ENCODE assay signal across 9 mouse cellular contexts in the genomic region with DNA sequence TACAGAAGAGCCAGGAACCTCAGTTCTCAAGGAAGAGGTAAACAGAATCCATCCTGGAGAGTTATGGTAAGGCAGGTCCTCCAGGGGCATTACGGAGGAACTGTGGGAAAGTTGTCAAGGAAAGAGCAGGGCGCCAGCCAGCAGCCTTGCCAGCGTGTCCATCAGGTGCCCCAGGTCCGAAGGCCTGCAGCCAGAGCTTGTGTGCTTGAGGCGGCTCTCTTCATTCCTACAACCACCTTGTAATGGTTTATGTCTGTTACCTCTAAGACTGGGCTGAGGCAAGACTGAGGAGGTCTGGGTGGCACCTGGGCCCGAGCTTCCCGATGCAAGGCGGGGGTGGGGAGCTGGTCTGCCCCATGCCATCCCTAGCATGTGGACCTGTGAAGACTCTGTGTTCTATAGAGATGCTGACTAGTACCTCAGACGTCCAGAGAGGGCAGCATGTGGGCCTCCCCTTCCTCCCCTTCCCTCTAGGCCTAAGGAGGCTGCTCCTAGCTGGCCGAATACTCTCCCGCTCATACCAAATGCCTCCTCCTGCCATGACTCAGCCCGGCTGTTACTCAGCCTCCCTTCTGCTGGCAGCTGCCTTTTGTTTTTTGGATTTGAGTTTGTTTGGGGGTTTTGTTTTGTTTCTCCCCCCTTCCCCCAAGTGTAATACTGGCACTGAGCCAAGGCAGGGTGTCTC. TPM values are rescaled to one million over a fixed set of nuclear protein-coding genes. Genes with fewer than 3 reads are reported as not detected.
DNase-seq lines count a peak whose midpoint lies in the region; ATAC-seq lines count a peak whose summit lies in the region.
"Had no signal": no experiment of that assay in that cellular context is flagged by ENCODE, and none has a peak within 500 bp of the region (broad histone marks: within the 10 kb centered on the region; RNA-seq: fewer than 3 reads in every experiment).

No protein-coding gene starts in this region.

- WGBS in kidney, embryonic 14.5 days = 69% methylated on average over 12 of the region's 12 CpGs
- 60% methylated on average over 12 of the region's 12 CpGs for WGBS in forebrain, embryonic 15.5 days

- no peaks in the 10 kb centered on the region for H3K36me3 ChIP-seq in kidney, embryonic 14.5 days (ENCODE audit: control insufficient read depth, insufficient read depth, low read length)
- no peaks in the 10 kb centered on the region for H3K36me3 ChIP-seq in forebrain, embryonic 15.5 days
- H3K36me3 ChIP-seq: lung, embryonic 15.5 days had no signal

- no peak for DNase-seq in kidney, postnatal 10 days
- peak; percentile 72 for DNase-seq in 3134 (ENCODE audit: extremely low read depth, insufficient read length, low spot score)
- DNase-seq in adrenal gland, adult 2 months = peak; percentile 62
- DNase-seq in thymus, adult 18-20 months = no peak
- DNase-seq in kidney, adult 18-20 months = no peak
- no peak for DNase-seq in thymus, postnatal 0 days (ENCODE audit: low spot score)

- H3K27me3 ChIP-seq in kidney, embryonic 14.5 days (ENCODE audit: control insufficient read depth, insufficient read depth, low read length) = peaks cover 4% of the 10 kb centered on the region; the same call in 1 of the 2 replicates
- H3K27me3 ChIP-seq in forebrain, embryonic 15.5 days = no peaks in the 10 kb centered on the region

- H3K4me3 ChIP-seq in kidney, embryonic 14.5 days (ENCODE audit: low read length) = no peak overlapping the region
- no peak overlapping the region for H3K4me3 ChIP-seq in forebrain, embryonic 15.5 days
- H3K4me3 ChIP-seq: lung, embryonic 15.5 days had no signal

- H3K9ac ChIP-seq in kidney, embryonic 14.5 days (ENCODE audit: low read depth, low read length) = no peak overlapping the region
- H3K9ac ChIP-seq in forebrain, embryonic 15.5 days (replicated peaks) = no peak overlapping the region
- H3K9ac ChIP-seq: lung, embryonic 15.5 days had no signal

- H3K4me1 ChIP-seq in kidney, embryonic 14.5 days (ENCODE audit: control insufficient read depth, insufficient read depth, low read length) = 0 out of 2 replicates have a peak, but pooled peaks cover 3% of the 10 kb centered on the region
- peaks cover 51% of the 10 kb centered on the region for H3K4me1 ChIP-seq in forebrain, embryonic 15.5 days

- no peak overlapping the region for H3K27ac ChIP-seq in kidney, embryonic 14.5 days (ENCODE audit: low read depth, low read length)
- peak overlapping the region; percentile 88 for H3K27ac ChIP-seq in forebrain, embryonic 15.5 days (replicated peaks)
- H3K27ac ChIP-seq: lung, embryonic 15.5 days had no signal

- no peak overlapping the region for H3K4me2 ChIP-seq in kidney, embryonic 14.5 days (replicated peaks; ENCODE audit: low read depth, low read length)
- H3K4me2 ChIP-seq in forebrain, embryonic 15.5 days (replicated peaks) = no peak overlapping the region
- H3K4me2 ChIP-seq: lung, embryonic 15.5 days had no signal

- no peaks in the 10 kb centered on the region for H3K9me3 ChIP-seq in kidney, embryonic 14.5 days (ENCODE audit: control insufficient read depth, low read length)
- no peaks in the 10 kb centered on the region for H3K9me3 ChIP-seq in forebrain, embryonic 15.5 days
- H3K9me3 ChIP-seq: lung, embryonic 15.5 days had no signal

- ATAC-seq in kidney, embryonic 14.5 days (ENCODE audit: low FRiP score, low TSS enrichment) = 0 out of 2 replicates have a peak, but pooled peaks have one; percentile 58
- no peak for ATAC-seq in forebrain, embryonic 15.5 days (replicated peaks)

RNA-seq across cellular contexts. Expression of gene Endov, which starts 25.7 kb away (rescaled TPM):
- 14.6 and 18.4 TPM in 2 replicates for polyA plus RNA-seq in kidney, embryonic 14.5 days (2014; fragmentation: Nextera tagmentation; extraction: Ambion mirVana)
- 10 to 100 TPM; 12.1 to 18.9 TPM for total RNA-seq in adrenal gland, adult 2 months (2021)
- polyA plus RNA-seq in adrenal gland, adult 2 months (2012; rRNA removed) = 12.8 and 14.7 TPM in 2 replicates
- polyA plus RNA-seq in forebrain, embryonic 15.5 days (2015; fragmentation: Nextera tagmentation; extraction: Ambion mirVana) = 17.3 and 18.5 TPM in 2 replicates
- polyA plus RNA-seq in thymus, postnatal 0 days (2015; fragmentation: Nextera tagmentation; extraction: Ambion mirVana) = 17.8 and 19.4 TPM in 2 replicates

RNA-seq across cellular contexts. Expression of gene Nptx1, which starts 30.7 kb away (rescaled TPM):
- polyA plus RNA-seq in kidney, embryonic 14.5 days (2014; fragmentation: Nextera tagmentation; extraction: Ambion mirVana) = 0.40 and 0.53 TPM in 2 replicates
- total RNA-seq in adrenal gland, adult 2 months (2021) = 1 to 10 TPM; 2.2 to 4.9 TPM
- polyA plus RNA-seq in adrenal gland, adult 2 months (2012; rRNA removed) = 1.9 and 2.2 TPM in 2 replicates
- polyA plus RNA-seq in forebrain, embryonic 15.5 days (2015; fragmentation: Nextera tagmentation; extraction: Ambion mirVana) = 9.0 and 10.2 TPM in 2 replicates
- polyA plus RNA-seq in thymus, postnatal 0 days (2015; fragmentation: Nextera tagmentation; extraction: Ambion mirVana) = 0.23 and 0.31 TPM in 2 replicates

Comparison
In these comparisons a context has a peak if more than half of its experiments do, and no peak if none do; other contexts are left out.
1. DNase-seq: peak in 3134 (single experiment) and adrenal gland, adult 2 months (single experiment); none in kidney, postnatal 10 days (single experiment), thymus, adult 18-20 months (0 of 2), kidney, adult 18-20 months (single experiment) and thymus, postnatal 0 days (single experiment).